Mouse (Mus musculus) ES-Bruce4 (cell line): ENCODE results near the gene Kif3a. TPM values are rescaled to one million over a fixed set of nuclear protein-coding genes. Genes with fewer than 3 reads are reported as not detected.
A peak's percentile ranks its signal among the peaks of the same experiment; 100 is the strongest.

ENCODE experiments used
- H3K27ac ChIP-seq: 2 replicates; pipeline ENCODE4 v1.5.1; 2012; ENCODE audit warnings: low read length, inconsistent platforms; ENCODE audit not compliant: insufficient read depth
- H3K27me3 ChIP-seq: 2 replicates; pipeline ENCODE4 v1.6.1; 2012; ENCODE audit warnings: mild to moderate bottlenecking, low read length, inconsistent platforms; ENCODE audit not compliant: control insufficient read depth, poor library complexity, insufficient read depth, severe bottlenecking
- H3K36me3 ChIP-seq: 2 replicates; pipeline ENCODE4 v1.6.1; 2012; ENCODE audit warnings: inconsistent platforms, mild to moderate bottlenecking, low read length, moderate library complexity; ENCODE audit not compliant: control insufficient read depth, poor library complexity, insufficient read depth, severe bottlenecking
- H3K4me1 ChIP-seq: one replicate; pipeline ENCODE4 v1.8.1; 2011; ENCODE audit warnings: low read length; ENCODE audit not compliant: control insufficient read depth, insufficient read depth
- H3K4me3 ChIP-seq: 2 replicates; pipeline ENCODE4 v1.5.1; 2011; ENCODE audit warnings: low read depth, mild to moderate bottlenecking, low read length
- H3K9ac ChIP-seq: 2 replicates; pipeline ENCODE4 v1.6.1; 2012; ENCODE audit warnings: low read depth, mild to moderate bottlenecking, inconsistent platforms; ENCODE audit not compliant: poor library complexity, severe bottlenecking
- H3K9me3 ChIP-seq: replicated peaks from 2 replicates; pipeline ENCODE4 v1.6.1; 2012; ENCODE audit warnings: mild to moderate bottlenecking, low read length, inconsistent platforms; ENCODE audit not compliant: control insufficient read depth, poor library complexity, insufficient read depth, severe bottlenecking
- CTCF ChIP-seq: IDR thresholded peaks from one replicate; pipeline ENCODE4 v1.8.1; 2011; ENCODE audit warnings: low read depth, low read length
- EP300 ChIP-seq: IDR thresholded peaks from 2 replicates; pipeline ENCODE4 v1.6.1; 2011; ENCODE audit warnings: low read depth, low read length; ENCODE audit not compliant: insufficient read depth
- POLR2A ChIP-seq: IDR thresholded peaks from one replicate; pipeline ENCODE4 v1.8.1; 2011; ENCODE audit warnings: low read length; ENCODE audit not compliant: insufficient read depth
- polyA plus RNA-seq: library from polyadenylated mRNA; stranded (reverse); fragments of >200 nt; gene quantifications from 2 replicates; pipeline ENCODE4 v1.2.4, GENCODE M21; 2011; ENCODE audit warnings: low read depth; ENCODE audit not compliant: missing spikeins, insufficient read depth, insufficient read length

The Kif3a gene
- polyA plus RNA-seq, 1 experiment, result 28.9 TPM

- H3K27ac ChIP-seq, result no peak overlapping the region
- no peaks in the 10 kb centered on the region for H3K36me3 ChIP-seq
- H3K9me3 ChIP-seq, result no peaks in the 10 kb centered on the region
- TF ChIP-seq CTCF (no peak), POLR2A (no peak), EP300 (no peak)
- H3K9ac ChIP-seq, result no peak overlapping the region
- H3K27me3 ChIP-seq, result no peaks in the 10 kb centered on the region
- H3K4me3 ChIP-seq, result no peak overlapping the region
- peaks cover 7% of the 10 kb centered on the region for H3K4me1 ChIP-seq
Observed at GRCm38 (mm10) chr11:53521821-53522131, 45.4 kb upstream of the Kif3a start.

GRCm38 (mm10) chr11:53522362-53522761 lies 44.8 kb upstream of the Kif3a start:
- Histone ChIP-seq H3K36me3 (no peaks in the 10 kb centered on the region), H3K27me3 (no peaks in the 10 kb centered on the region), H3K4me1 (peaks cover 7% of the 10 kb centered on the region), H3K27ac (no peak overlapping the region), H3K9ac (no peak overlapping the region), H3K4me3 (no peak overlapping the region), H3K9me3 (no peaks in the 10 kb centered on the region)
- no peak for TF ChIP-seq EP300
- no peak for TF ChIP-seq CTCF
- no peak for TF ChIP-seq POLR2A

GRCm38 (mm10) chr11:53522930-53523329 lies 44.2 kb upstream of the Kif3a start:
- Histone ChIP-seq H3K27me3 (no peaks in the 10 kb centered on the region), H3K9ac (no peak overlapping the region), H3K27ac (no peak overlapping the region), H3K4me1 (peaks cover 7% of the 10 kb centered on the region), H3K36me3 (no peaks in the 10 kb centered on the region), H3K4me3 (no peak overlapping the region), H3K9me3 (no peaks in the 10 kb centered on the region)
- TF ChIP-seq CTCF, result no peak
- TF ChIP-seq EP300, result no peak
- TF ChIP-seq POLR2A, result no peak

- TF ChIP-seq CTCF (no peak), EP300 (no peak), POLR2A (no peak)
- H3K36me3 ChIP-seq, result no peaks in the 10 kb centered on the region
- H3K4me1 ChIP-seq, result peaks cover 7% of the 10 kb centered on the region
- H3K9ac ChIP-seq, result no peak overlapping the region
- no peaks in the 10 kb centered on the region for H3K27me3 ChIP-seq
- H3K27ac ChIP-seq, result no peak overlapping the region
- H3K9me3 ChIP-seq, result no peaks in the 10 kb centered on the region
- H3K4me3 ChIP-seq, result no peak overlapping the region
Observed at GRCm38 (mm10) chr11:53523545-53524405, 43.4 kb upstream of the Kif3a start.

GRCm38 (mm10) chr11:53524905-53525304 lies 42.3 kb upstream of the Kif3a start:
- H3K4me3 ChIP-seq, result no peak overlapping the region
- no peaks in the 10 kb centered on the region for H3K36me3 ChIP-seq
- H3K9me3 ChIP-seq, result no peaks in the 10 kb centered on the region
- H3K27me3 ChIP-seq, result no peaks in the 10 kb centered on the region
- TF ChIP-seq CTCF (peak; percentile 65), EP300 (no peak), POLR2A (no peak)
- H3K4me1 ChIP-seq, result peaks cover 7% of the 10 kb centered on the region
- H3K9ac ChIP-seq, result no peak overlapping the region
- H3K27ac ChIP-seq, result no peak overlapping the region

- Histone ChIP-seq H3K27ac (no peak overlapping the region), H3K9ac (no peak overlapping the region), H3K4me3 (no peak overlapping the region), H3K36me3 (no peaks in the 10 kb centered on the region), H3K27me3 (no peaks in the 10 kb centered on the region), H3K4me1 (peaks cover 7% of the 10 kb centered on the region), H3K9me3 (no peaks in the 10 kb centered on the region)
- TF ChIP-seq EP300, result peak; percentile 58; the same call in 1 of the 2 replicates
- no peak for TF ChIP-seq CTCF
Observed at GRCm38 (mm10) chr11:53525461-53525860, 41.7 kb upstream of the Kif3a start.
